Mouse (Mus musculus) layer of hippocampus, postnatal 14 days (tissue): Measurements from ENCODE around the gene Lhb. TPM values are rescaled to one million over a fixed set of nuclear protein-coding genes. Genes with fewer than 3 reads are reported as not detected.
"Not testable (repeated sequence)": the region's sequence is repeated elsewhere in the genome, so short reads cannot be mapped to it uniquely, and the experiment has no call there.

ENCODE experiments used
- DNase-seq, 2 experiments: peaks; one replicate each; pipeline ENCODE4 v3.0.0; 2021 to 2022; ENCODE audit warnings: low spot score in 2 of 2, mixed read lengths in 1 of 2
- long read RNA-seq, 2 experiments: library from polyadenylated mRNA; stranded (forward); transcript quantifications; one replicate each; pipeline ENCODE4 v2.0.0; 2021
- total RNA-seq, 2 experiments: library from RNA; stranded (reverse); gene quantifications; 2 replicates each; pipeline ENCODE4 v1.2.3; 2021

Gene Lhb
- total RNA-seq = under 1 TPM in 1 of 2 experiments, not detected in 1; 0.69 TPM
- long read RNA-seq, experiment 1, partial matches to known transcripts = 0 of 1 reads
- long read RNA-seq, experiment 1, other reads (novel, unspliced or antisense) = 1 of 1 reads
- long read RNA-seq, experiment 2, partial matches to known transcripts = 0 of 2 reads
- long read RNA-seq, experiment 2, other reads (novel, unspliced or antisense) = 2 of 2 reads

DNA sequence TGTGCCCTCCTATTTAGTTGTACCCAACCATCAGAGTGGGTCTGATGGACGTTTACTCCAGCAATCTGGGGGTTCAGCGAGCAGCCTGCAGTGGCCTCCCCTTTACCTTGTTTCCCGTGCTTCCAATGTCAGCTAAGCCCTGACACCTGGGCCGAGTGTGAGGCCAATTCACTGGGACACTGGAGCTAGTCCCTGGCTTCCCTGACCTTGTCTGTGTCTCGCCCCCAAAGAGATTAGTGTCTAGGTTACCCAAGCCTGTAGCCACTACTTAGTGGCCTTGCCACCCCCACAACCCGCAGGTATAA lies at the start of gene Lhb:
Gene Lhb, plus strand, starts transcription at position 206 of the 305 bp plus-strand sequence.
- no peak for DNase-seq

DNA sequence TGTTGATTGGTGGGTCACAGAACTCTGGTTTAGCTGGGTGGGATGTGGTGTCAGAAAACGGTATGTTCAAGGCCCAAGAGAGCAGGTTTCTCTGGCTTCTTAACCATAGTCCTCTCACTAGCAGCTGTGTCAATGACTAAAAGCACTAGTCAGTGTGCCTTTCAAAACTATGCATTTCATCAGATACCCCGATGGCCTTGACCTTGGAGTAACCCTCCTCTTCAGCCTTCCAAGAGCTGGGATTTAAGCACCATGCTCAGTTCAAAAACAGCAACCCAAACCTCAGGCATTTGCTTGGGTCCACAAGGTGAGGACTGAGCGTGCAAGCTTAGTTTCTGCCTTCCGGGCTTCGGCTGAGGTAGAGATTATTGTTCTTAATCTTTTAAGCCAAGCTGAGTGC lies 48.2 kb upstream of the Lhb start:
- DNase-seq = no peak

DNA sequence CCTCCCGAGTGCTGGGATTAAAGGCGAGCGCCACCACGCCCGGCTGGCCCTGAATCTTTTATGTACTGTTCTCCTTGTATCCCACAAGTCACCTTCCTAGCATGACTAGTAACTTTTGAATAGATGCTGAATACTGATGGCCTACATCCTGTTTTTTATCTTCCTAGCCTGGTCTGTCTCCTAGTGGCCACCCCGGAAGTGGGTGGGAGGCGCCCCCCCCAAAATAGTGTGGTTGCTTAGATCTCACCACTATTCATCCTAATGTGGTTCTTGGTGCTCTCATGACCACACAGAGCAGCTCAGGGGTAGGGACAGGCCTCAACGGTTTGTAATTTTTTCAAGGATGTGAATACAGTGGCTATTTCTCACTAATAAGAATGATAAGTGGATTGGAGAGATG lies 46.0 kb upstream of the Lhb start:
- no peak for DNase-seq

DNA sequence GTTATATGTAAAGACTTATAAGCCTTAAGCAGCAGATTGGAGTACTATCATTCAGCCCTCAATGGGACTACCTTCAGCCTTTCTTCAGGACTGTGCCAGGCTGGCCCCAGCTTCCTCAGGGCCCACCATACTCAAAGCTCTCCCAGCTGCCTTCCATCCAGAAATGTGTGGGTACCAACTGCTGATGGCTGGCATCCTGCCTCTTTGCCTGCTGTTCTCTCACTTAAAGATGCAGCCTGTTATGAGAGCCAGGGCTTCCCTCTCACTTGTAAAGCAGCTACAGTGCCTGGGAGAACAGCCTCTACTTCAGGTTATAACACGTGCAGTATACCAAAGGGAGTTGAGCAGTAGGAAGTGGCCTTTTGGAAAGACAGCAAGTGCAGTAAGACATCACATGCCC lies 44.6 kb upstream of the Lhb start:
- DNase-seq = peak in 1 of 2 experiments; percentile 45

DNA sequence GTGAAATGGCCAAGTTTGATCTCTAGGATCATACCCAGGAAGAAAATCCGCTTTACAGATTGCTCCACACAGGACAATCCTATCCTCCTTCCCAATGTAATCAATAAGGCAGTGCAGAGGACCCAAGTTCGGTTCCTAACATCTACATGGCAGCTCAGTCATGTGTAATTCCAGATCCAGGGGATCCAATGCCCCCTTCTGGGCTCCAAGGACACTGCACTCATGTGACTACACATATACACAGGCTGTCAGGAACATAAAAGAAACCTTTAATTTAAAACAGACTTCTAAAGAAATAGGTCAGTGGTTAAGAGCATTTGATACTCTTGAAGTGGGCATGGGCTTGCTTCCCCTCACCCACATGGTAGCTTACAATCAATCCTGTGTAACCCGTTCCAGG lies 34.5 kb upstream of the Lhb start:
- no peak for DNase-seq

DNA sequence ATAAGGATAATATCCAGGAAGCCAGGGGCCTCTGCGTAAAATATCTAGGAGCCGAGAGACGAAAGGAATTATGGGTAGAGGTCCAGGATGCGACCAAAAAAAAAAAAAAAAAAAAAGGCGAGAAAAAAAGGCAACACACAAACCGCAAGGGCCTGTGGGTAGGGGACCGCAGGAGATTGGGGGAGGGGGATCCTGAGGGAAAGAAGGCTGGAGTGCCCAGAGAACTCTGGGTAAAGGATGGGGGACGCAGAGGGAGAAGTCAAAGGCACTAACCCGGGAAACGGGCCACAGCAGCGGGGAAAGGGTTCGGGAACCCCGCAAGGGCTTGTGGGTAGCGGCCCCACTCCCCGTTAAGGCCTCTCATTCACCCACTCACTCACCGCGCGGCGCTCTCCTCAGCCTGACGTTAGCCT lies 25.5 kb upstream of the Lhb start:
- no peak for DNase-seq

DNA sequence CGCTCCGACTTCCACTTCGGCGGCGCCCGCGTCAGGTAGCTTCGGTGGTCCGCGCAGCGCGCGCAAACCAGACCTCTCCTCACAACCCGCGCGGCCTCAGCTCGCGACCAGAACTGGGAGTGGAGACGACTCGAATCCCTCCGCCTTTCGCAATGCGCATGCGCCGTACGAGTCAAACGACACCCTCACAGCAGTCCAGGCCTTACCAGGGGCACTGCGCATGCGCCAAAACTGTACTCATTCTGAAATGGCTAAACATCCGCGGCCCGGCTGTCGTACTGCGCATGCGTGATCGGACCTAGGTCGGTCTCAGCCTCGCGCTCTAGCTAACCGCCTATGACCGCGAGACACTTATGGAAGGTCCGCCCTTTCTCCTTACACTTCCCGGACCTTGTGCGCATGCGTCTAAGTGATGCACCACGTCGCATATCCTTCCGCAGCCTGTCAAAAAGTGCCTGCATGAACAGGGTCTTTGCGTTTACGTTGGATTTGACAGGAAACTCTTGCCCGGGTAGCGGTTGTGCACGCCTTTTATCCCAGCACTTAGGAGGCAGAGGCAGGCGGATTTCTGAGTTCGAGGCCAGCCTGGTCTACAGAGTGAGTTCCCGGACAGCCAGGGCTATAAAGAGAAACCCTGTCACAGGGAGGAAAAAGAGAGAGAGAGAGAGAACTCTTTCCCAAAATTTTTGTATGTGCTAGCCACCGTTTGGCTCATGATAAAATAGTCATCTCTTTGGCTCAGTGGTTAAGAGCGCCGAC lies 24.9 kb upstream of the Lhb start, which contains the start of gene Snrnp70:
Gene Snrnp70, minus strand, starts transcription at position 165 of the 759 bp plus-strand sequence.
- peak; percentile 100 for DNase-seq

DNA sequence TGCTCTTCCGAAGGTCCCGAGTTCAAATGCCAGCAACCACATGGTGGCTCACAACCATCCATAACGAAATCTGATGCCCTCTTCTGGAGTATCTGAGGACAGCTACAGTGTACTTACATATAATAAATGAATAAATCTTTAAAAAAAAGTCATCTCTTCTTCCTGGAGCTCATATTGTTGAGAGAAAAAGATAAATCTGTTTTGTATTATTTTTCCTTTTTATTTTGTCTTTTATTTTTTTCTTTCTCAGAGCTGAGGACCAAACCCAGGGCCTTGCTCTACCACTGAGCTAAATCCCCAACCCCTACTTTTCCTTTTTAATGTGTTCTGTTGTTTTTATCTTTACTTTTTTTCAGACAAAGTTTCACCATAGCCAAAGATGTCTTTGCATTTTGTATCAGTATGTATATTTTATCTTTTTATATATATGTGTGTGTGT lies 24.3 kb upstream of the Lhb start:
- not testable (repeated sequence) for DNase-seq

DNA sequence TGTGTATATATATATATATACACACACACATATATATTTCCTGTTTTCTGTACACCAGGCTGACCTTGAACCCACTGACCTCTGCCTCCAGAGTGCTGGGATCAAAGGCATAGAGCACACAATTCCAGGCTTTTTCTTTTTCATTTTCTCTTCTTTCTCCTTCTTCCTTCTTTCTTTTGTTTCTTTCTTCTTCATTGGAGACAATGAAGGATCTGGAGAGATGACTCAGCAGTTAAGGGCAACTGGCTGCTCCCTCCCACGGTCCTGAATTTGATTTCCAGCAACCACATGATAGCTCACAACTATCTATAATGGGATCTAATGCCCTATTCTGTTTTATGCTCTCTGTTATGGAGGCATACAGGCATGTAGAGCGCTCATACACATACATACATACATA lies 23.8 kb upstream of the Lhb start:
- DNase-seq = no peak

DNA sequence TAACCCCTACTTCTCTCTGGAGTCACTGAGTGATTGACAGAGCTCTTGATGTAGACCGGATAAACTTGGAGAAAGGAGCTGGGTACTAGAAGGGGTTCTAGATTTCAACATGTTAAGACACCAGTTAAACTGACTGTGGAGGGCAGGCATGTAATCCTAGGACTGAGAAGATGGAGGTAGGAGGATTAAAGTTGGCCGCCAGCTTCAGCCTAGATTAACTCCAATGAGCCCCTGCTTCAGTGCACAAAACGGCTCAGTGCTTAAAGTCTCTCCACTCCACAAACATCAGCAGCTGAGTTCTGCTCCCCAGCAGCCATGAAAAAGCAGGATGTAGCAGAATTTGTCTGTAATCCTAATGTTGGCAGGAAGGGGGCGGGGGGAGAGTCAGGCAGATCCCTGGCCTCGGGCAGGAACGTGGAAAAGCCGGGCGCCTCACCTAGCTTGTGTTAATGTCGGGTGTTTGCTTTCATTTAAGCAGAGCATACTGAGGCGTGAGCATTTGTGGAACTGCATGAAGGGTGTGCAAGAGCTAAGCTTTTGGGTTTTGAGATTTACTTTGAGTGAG lies 19.0 kb upstream of the Lhb start:
- DNase-seq = no peak

DNA sequence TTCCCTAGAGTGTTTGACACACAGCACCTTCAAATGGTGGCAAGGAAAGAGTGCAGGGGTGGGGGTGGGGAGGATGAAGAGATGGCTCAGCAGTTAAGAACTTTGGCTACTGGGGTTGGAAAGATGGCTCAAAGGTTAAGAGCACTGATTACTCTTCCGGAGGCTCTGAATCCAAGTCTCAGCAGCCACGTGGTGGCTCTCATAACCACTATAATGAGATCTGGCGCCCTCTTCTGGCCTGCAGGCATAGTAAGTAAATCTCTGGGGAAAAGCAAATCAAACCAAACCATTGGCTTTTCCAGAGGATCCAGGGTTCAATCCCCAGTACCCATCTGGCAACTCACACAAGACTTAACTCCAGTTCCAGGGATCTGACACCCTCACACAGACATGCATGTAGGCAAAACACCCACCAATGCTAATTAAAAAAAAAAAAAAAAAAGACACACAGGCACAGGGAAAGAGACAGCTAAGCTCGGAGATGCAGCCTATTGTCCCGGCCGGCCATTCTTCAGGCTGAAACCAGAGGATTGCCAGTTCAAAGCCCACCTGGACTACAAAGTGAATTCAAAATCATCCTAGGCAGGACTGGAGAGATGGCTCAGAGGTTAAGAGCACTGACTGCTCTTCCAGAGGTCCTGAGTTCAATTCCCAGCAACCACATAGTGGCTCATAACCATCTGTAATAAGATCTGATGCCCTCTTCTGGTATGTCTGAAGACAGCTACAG lies 16.9 kb upstream of the Lhb start:
- DNase-seq = peak in 1 of 2 experiments; percentile 31

DNA sequence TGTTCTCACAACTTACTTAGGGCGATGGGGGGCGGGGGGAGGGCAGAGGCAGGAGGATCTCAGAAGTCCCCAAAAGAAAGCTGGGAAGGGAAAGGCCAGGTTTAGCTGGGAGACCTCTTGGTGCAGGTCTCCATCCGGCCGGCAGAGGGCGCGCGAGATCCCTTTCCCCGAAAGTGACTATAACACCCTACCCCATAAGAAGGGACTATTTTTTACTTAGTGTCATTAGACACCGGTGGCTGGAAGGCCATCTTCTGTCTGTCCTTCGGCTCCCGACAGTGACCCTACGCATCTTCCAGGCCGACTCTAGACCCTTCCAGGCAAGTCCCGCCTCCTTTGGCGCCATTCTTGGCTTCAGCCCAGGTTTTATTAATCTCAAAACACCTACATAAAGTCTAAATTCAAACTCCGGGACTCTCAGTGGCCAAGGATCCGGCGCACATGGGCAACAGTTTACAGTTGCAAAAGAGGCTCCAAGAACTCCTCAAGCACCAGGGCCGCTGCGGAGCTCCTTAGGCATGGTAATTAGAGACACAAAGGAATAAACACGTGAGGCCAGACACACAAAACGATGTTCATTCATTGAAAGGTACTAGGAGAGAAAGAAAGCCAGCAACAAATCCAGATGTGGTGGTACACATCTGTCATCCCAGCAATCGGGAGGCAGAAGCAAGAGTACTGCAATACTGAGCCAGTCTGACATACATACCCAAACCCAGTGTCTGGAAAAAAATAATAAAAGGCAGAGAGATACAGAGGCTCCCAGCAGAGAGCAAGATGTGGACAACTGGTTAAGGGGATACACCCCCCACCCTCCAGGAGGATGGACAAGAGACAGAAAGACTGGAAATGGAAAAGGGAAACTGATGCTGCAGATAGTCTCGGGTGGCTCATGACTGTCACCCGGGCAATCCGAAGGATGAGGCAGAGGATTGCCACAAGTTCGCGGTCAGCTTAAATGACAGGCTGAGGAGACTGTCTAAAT lies 15.2 kb upstream of the Lhb start, which contains the start of gene Kcna7:
Gene Kcna7, plus strand, starts transcription at position 563 of the 985 bp plus-strand sequence.
- peak; percentile 53 to 59 for DNase-seq

DNA sequence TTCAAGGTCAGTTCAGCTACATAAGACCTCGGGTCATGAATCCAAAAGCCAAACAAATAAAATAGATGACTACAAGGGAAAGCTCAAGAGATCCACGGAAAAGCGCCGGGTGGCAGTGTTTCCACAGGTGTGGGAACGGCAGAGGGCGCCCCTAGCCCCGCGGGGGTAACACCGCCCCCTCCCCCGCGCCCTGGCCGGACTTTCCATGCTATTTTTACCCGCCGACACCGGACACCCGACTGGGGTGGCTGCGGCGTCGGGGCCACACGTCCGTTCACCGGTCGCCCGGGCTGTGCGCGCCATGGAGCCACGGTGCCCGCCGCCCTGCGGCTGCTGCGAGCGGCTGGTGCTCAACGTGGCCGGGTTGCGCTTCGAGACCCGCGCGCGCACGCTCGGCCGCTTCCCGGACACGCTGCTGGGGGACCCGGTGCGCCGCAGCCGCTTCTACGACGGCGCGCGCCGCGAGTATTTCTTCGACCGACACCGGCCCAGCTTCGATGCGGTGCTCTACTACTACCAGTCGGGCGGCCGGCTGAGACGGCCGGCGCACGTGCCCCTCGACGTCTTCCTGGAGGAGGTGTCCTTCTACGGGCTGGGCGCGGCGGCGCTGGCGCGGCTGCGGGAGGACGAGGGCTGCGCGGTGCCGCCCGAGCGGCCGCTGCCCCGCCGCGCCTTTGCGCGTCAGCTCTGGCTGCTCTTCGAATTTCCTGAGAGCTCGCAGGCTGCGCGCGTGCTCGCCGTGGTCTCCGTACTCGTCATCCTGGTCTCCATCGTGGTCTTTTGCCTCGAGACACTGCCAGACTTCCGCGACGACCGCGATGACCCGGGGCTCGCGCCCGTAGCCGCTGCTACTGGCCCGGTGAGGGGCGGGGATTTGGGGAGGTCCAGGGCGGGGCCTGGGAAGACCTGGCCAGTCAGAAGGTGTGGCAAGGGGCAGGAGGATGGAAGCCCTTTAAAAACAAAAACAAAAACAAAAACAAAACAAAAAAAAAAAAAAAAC lies 14.2 kb upstream of the Lhb start:
- DNase-seq = no peak

DNA sequence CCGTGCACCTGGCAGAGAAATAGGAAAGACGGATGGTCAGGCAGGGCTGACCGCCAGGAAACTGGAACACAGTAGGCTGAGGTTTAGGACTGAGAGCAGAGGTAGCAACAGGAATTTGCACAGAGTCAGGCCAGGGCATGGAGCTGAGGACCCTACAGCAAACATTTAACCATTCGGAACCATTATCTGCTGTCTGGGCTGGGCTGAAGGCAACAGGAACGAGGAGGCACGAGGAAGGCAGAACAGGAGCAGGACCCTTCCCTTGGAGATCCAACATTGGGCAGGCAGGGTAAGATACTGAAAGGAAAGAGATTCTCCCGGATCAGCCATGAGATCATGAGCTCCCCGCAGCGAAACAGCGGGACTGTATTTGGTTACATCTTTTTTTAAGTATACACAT lies 12.8 kb upstream of the Lhb start:
- DNase-seq = no peak

DNA sequence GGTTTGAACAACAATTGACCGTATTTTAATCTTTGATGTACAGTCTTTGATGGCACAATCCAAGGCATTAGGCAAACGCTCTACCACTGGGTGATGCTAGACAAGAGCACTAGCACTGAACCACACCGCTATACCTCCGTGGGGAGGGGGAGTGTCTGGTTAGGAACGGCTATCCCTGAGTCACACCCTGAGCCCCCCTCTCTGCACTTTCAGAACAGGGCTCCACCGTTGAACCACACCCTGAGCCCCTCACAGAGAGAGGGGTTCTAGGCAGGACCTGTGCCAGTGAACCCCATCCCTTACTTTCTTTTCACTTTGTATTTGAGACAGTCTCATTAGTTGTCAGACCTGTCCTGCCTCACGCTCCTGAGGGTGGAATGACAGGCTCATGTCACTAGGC lies 12.3 kb upstream of the Lhb start:
- DNase-seq = no peak

DNA sequence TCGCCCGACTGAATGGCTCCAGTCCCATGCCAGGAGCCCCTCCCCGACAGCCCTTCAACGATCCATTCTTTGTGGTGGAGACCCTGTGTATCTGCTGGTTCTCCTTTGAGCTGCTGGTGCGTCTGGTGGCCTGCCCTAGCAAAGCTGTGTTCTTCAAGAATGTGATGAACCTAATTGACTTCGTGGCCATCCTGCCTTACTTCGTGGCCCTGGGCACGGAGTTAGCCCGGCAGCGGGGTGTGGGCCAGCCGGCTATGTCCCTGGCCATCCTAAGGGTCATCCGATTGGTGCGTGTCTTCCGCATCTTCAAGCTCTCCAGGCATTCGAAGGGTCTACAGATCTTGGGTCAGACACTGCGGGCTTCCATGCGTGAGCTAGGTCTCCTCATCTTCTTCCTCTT lies 11.7 kb upstream of the Lhb start:
- no peak for DNase-seq

DNA sequence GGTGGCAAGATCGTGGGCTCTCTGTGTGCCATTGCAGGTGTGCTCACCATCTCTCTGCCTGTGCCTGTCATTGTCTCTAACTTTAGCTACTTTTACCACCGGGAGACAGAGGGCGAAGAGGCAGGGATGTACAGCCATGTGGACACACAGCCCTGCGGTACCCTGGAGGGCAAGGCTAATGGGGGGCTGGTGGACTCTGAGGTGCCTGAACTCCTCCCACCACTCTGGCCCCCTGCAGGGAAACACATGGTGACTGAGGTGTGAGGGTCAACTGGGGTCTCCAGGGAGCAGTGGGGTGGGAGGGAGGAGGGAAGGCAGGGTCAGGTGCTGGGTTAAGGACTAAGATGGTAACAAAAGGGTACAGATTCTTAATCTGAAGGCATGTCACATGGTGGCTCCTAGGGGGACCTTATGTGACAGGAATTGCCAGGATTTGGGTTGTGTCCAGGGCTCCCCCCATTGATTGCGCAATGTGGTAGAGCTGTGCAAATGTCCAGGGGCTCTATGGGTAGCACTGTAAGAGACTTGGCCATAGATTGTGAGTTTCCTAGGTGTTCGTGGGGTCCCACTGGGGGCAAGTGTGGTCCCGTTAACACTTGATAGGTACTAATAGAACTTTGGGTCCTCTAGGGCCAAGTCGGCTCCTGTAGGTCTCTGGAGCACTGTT lies 11.0 kb upstream of the Lhb start:
- DNase-seq = no peak

DNA sequence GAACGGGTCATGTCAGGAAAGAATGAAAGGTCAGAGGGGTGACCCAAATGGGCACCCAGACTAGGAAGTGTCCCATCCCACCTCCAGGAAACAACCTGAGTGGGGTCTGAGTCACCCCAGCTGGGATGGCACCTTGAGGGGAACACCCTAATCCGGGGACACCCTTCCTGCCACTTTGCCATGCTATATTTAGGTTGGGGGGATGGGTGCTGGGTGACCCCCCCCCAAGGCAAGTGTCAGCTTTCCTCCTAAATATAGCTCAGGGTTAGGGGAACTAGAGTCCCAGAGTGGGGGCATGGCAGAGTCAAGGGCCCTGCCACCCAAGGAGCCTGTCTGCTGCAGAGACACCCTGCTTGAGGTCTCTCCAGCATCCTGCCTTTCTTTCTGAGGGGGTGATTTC lies 8.2 kb upstream of the Lhb start:
- DNase-seq = no peak
